Mouse (Mus musculus): ENCODE data around the gene Eif4e3.

Eif4e3 gene

GRCm38 (mm10) chr6:99666318-99667171 is at the start of gene Eif4e3, which contains the start of gene Gm20696:
Gene Eif4e3 (minus strand): TSS chr6:99666771.
Gene Gm20696 (minus strand): TSS chr6:99666797.
- DNase-seq (ENCODE audit: extremely low read depth, low read depth, low spot score) = no peak

GRCm38 (mm10) chr6:99715913-99716312 is 49.3 kb upstream of the Eif4e3 start:
- no peak for DNase-seq (ENCODE audit: extremely low read depth, low read depth, low spot score)

DNA sequence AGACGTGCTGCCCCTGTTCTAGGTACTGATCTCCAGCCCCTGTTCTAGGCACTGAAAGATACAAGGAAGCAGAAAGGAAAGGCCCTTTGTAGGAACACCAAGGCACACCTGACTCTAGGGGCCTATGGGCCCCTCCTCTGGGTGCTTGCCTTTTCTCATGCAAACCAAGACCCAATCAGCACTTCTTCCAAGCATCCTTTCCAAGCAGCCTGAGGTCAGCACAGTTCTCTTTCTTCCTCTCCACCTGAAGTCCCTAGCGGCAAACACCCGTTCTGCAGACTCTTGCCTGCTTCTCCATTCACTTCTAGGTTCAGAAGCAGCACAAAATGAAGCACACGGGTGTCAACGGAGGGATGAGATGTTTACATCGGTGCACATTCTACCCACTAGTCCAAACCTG is 48.6 kb upstream of the Eif4e3 start:
- DNase-seq (ENCODE audit: extremely low read depth, low read depth, low spot score) = no peak

GRCm38 (mm10) chr6:99713256-99713655 is 46.7 kb upstream of the Eif4e3 start:
- no peak for DNase-seq (ENCODE audit: extremely low read depth, low read depth, low spot score)

DNA sequence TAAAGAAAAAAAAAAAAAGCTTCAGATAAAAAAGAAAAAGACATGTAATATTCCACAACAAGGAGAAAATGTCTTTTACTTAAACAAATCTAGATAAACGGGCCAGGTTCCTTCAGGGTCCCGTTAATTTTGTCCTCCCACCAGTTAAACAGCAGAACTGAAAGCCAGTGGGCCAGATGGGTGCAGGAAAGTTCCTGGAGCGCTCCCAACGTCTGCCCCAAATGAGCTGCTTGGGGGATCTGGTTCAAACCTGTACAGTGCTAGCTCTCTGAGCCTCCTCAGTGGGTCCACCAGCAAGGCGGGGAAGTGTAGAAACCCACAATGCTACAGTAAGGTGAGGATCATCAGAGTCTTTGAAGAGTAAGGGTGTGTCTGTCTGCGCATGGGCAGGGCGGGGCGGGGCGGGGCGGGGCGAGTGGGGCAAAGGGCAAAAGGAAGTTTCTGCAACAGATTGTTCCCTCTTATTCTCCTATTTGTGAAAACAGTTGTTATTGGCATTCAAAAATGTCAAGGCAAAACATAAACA is 45.1 kb upstream of the Eif4e3 start:
- no peak for DNase-seq (ENCODE audit: extremely low read depth, low read depth, low spot score)

- DNase-seq (ENCODE audit: extremely low read depth, low read depth, low spot score) = no peak
These were observed 33.9 kb upstream of the Eif4e3 start for GRCm38 (mm10) chr6:99700484-99700883.

DNA sequence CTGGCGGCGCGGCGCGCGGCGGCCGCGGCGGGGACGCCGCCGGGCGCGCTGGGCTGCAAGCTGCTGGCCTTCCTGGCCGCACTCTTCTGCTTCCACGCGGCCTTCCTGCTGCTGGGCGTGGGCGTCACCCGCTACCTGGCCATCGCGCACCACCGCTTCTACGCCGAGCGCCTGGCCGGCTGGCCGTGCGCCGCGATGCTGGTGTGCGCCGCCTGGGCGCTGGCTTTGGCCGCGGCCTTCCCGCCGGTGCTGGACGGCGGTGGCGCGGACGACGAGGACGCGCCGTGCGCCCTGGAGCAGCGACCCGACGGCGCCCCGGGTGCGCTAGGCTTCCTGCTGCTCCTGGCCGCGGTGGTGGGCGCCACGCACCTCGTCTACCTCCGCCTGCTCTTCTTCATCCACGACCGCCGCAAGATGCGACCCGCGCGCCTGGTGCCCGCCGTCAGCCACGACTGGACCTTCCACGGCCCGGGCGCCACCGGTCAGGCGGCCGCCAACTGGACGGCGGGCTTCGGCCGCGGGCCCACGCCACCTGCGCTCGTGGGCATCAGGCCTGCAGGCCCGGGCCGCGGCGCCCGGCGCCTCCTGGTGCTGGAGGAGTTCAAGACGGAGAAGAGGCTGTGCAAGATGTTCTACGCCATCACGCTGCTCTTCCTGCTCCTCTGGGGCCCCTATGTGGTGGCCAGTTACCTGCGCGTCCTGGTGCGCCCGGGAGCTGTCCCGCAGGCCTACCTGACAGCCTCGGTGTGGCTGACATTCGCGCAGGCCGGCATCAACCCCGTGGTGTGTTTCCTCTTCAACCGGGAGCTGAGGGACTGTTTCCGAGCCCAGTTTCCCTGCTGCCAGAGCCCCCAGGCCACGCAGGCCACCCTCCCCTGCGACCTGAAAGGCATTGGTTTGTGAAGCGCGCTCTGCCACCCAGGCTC is 26.6 kb upstream of the Eif4e3 start:
- no peak for DNase-seq (ENCODE audit: extremely low read depth, low read depth, low spot score)

- DNase-seq (ENCODE audit: extremely low read depth, low read depth, low spot score) = no peak
These were observed 25.8 kb upstream of the Eif4e3 start, which contains the start of gene Gpr27 for GRCm38 (mm10) chr6:99692206-99692915. Gene Gpr27 (plus strand): TSS chr6:99692679.

- no peak for DNase-seq (ENCODE audit: extremely low read depth, low read depth, low spot score)
These were observed 25.2 kb upstream of the Eif4e3 start for GRCm38 (mm10) chr6:99691666-99692205.

GRCm38 (mm10) chr6:99688513-99688912 is 21.9 kb upstream of the Eif4e3 start:
- no peak for DNase-seq (ENCODE audit: extremely low read depth, low read depth, low spot score)

GRCm38 (mm10) chr6:99684899-99685298 is 18.3 kb upstream of the Eif4e3 start:
- no peak for DNase-seq (ENCODE audit: extremely low read depth, low read depth, low spot score)

DNA sequence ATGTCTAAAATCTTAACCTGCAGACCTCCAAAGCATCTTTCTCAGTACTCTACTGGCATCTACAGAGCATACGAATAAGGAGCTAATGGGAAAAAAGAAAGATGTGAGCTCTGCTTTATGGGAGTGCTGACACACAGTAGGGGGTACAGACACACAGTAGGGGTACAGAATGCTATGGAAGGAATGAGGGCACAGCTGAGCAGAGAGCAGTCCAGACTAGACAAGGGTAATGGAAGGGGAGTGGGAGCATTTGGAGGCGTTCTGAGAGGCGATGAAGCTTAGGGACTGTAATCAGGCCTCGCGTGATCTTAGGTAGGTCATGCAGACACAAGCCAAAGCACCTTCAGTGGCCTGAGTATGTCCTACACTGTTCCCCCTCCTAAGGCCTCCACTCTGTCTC is 17.4 kb upstream of the Eif4e3 start:
- DNase-seq (ENCODE audit: extremely low read depth, low read depth, low spot score) = no peak

GRCm38 (mm10) chr6:99678108-99678507 is 11.5 kb upstream of the Eif4e3 start:
- no peak for DNase-seq (ENCODE audit: extremely low read depth, low read depth, low spot score)

DNA sequence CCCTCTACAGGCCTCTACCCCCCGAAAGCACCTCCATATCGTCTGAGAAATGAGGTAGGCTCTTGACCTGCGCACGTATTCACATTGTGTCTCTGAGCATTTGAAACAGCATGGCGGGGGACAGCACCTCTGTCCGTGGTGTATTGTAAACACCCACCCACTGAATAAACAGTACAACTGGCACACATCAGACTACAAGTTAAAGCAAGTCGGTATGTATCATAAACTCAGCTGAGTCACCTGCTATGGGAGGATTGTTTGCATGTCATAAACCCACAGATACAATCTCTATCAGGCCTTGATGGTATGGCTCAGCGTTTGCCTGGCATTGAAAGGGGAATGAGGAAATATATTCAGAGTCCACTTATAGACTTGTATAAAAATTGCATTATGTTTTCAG is 10.8 kb upstream of the Eif4e3 start:
- DNase-seq (ENCODE audit: extremely low read depth, low read depth, low spot score) = no peak

DNA sequence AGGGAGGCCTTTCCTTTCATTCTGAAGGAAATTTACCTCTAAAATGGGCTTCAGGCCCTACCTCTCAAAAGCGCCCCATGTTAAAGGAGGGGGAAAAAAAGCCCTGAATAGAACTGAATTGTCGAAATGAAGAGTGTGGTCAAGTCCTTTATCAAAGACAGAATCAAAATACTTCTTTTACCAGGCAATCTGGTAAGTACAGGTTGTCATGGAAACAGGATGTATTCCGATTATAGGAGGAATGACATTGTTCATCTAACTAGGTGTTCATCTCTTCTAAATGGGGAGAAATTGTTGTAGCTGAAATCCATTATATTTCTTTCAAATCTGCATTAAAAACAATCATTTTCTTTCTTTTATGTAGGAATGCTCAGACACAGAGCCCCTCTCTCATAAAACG is 7.9 kb upstream of the Eif4e3 start:
- no peak for DNase-seq (ENCODE audit: extremely low read depth, low read depth, low spot score)

DNA sequence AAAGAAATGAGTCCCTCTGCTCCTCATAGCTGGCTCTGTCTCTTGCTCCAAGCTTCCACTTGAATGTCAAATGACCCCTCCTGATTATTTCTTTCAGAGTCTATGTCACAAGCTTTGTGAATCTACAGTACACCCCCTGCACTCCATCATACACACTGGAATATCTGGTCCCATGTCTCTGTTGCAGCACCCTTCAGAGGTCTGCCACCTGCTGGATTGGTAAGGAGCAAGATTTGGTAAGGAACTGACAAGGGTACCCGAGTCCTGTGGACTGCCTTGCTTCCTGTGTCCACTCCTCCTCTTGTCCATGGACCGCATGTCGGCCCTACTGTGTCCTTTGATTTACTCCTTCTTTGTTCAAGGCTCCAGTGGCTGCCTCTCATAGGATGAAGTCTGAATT is 5.2 kb upstream of the Eif4e3 start:
- no peak for DNase-seq (ENCODE audit: extremely low read depth, low read depth, low spot score)

DNA sequence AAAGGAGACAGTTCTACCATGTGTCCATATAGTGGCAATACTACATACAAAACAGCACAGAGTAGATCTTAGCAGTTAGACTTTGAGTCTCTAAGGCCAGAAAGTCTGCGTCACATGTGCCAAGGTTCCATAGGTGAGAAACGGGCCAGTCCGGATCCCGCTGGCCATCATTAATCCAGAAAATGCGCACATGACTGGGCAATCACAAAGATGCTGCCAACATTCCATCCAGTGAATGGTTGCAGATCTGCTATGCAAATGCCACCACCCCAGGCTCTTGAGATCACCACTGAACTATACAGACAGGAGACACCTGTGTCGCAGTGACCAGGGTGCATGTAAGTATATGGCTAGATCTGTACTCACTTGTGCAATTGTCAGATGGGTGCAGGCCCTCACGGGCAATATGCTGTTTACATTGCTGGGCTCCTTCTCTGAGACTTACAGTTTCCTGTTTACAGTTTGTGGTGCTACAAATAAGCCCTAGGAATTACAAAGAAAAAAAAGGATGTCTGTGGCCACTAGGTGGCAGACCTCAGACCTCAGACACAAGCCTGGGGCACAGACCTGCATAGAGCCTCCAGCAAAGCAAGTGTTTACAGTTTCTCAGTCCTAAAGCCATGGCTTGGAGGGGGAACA is 4.0 kb upstream of the Eif4e3 start:
- DNase-seq (ENCODE audit: extremely low read depth, low read depth, low spot score) = no peak

DNA sequence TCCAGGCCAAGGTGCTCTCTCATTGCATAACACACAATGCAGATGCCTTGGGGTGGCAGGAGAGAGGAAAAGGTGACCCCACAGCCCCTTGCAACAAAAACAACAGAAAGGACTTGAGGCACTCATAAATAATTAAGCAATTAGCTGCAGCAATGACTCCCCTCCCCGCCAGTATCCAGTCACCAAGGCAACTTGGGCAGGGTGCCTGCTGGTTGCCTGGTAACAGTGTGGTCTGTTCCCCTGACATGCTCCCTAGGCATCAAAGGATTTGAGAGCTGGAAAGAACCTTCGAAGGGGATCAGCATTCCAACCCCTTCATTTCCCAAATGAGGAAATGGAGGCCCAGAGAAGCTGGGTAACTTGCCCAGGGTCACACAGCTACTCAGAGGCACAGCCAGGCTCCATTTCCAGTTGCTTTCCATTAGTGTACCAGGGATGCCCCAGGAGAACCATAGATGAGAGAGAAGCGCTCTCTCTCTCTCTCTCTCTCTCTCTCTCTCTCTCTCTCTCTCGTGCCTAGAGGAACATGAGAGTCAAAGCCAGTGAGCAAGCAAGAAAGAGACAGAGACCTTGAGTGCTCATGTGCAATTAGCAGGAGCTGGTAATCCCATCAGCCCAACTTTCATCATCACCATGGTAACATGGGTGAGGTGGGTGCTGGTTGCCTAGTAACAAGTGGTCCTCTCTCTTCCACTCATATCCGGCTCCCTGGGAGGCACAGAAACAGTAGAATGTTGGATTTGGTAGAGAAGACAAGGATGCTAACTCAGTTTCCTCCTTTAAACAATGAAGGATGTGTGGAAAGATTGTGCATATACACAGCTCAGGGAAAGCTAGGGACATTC is 3.1 kb upstream of the Eif4e3 start:
- DNase-seq (ENCODE audit: extremely low read depth, low read depth, low spot score) = no peak

DNA sequence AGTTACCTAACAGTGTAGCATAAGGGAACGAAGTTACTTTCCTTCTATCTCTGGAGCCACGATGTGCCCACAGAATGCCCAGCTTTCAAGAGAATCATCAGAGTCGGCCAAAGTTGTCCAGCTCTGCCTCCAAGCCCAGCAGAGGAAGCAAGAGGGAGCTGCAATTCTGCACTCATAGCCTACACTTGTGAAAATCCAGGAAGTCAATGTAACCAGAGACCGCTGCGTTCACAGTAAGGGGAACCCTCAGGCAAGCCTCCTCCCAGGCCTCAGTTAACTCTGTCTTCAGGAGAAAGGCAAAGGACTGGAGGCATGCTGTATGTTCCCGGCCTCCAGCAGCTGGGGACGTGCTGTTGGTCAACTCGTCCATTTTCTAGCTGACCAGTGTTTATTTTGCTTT is 719 bp upstream of the Eif4e3 start:
- DNase-seq (ENCODE audit: extremely low read depth, low read depth, low spot score) = no peak

Measured in fat pad, adult 2 months (tissue).